Comparison of ENCODE assay signal across 1 mouse cellular context in the genomic region with DNA sequence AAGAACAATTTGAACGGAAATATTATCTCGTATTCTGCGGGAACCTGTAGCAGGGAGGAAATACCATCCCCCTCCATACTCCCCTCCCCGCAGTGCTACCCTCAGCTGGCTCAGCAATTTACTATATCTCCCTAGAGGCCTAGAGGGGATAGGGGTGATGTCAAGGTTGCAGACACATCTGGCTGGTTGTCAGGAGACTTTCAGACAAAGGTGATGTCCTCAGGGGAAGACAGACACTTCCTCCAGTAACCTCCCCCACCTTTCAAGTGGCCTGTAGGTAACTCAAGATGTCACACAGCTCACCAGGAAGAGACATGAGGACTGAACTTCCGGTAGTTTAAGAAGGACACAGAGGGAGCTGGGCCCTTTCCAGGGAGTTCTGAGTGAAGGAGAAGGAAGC.
TF ChIP-seq lines count a peak whose summit lies in the region.

No protein-coding gene starts in this region.

TF ChIP-seq in MEL, 35 proteins besides CTCF, POLR2A, EP300 and RAD21:
- TF ChIP-seq UBTF (IDR thresholded peaks at IDR 0.05; ENCODE audit: borderline replicate concordance, insufficient read depth, low read depth, low read length) (no peak), MAFK (IDR thresholded peaks at IDR 0.05; ENCODE audit: borderline replicate concordance, low read depth, low read length) (peak; percentile 78; the same call in 1 of the 2 replicates), GATA1 (IDR thresholded peaks at IDR 0.05; ENCODE audit: low read depth, low read length) (0 out of 2 replicates have a peak, but pooled peaks have one; percentile 31), CHD2 (IDR thresholded peaks at IDR 0.05; ENCODE audit: low read length) (peak; percentile 42; the same call in 1 of the 2 replicates), GABPA (IDR thresholded peaks at IDR 0.05; ENCODE audit: low read depth, low read length) (0 out of 2 replicates have a peak, but pooled peaks have one; percentile 3), ETS1 (IDR thresholded peaks at IDR 0.05; ENCODE audit: low read depth, low read length) (peak; percentile 73; the same call in 1 of the 2 replicates), NELFE (IDR thresholded peaks at IDR 0.05; ENCODE audit: low read depth, low read length) (no peak), MXI1 (IDR thresholded peaks at IDR 0.05; ENCODE audit: low read depth, low read length) (peak; percentile 36; the same call in 1 of the 2 replicates)
